Comparison of ENCODE assay signal across 15 mouse cellular contexts in genomic region chr10:95368151-95368550, GRCm38 (mm10).
"Had no signal": no experiment of that assay in that cellular context is flagged by ENCODE, and none has a peak within 500 bp of the region (broad histone marks: within the 10 kb centered on the region; RNA-seq: fewer than 3 reads in every experiment).

No protein-coding gene starts in this region.

- H3K4me2 ChIP-seq: neural tube, embryonic 12.5 days; neural tube, embryonic 13.5 days; neural tube, embryonic 15.5 days; stomach, embryonic 15.5 days had no signal

- DNase-seq: retina, postnatal 1 day; right cerebral cortex, adult 18-20 months; right cerebral cortex, postnatal 14 days; right cerebral cortex, postnatal 25 days; right cerebral cortex, postnatal 4 days; thymus, adult 18-20 months; thymus, adult 2 months; thymus, postnatal 14 days; thymus, postnatal 25 days; thymus, postnatal 4 days had no signal

- H3K9ac ChIP-seq: neural tube, embryonic 12.5 days; neural tube, embryonic 13.5 days; neural tube, embryonic 15.5 days; stomach, embryonic 15.5 days had no signal

- H3K27me3 ChIP-seq: neural tube, embryonic 12.5 days; neural tube, embryonic 13.5 days; neural tube, embryonic 15.5 days; stomach, embryonic 15.5 days had no signal

- H3K36me3 ChIP-seq: neural tube, embryonic 12.5 days; neural tube, embryonic 13.5 days; neural tube, embryonic 15.5 days; stomach, embryonic 15.5 days had no signal

- H3K4me1 ChIP-seq: neural tube, embryonic 12.5 days; neural tube, embryonic 13.5 days; neural tube, embryonic 15.5 days; stomach, embryonic 15.5 days had no signal

- H3K27ac ChIP-seq: neural tube, embryonic 12.5 days; neural tube, embryonic 13.5 days; neural tube, embryonic 15.5 days; stomach, embryonic 15.5 days; stomach, postnatal 0 days had no signal

- H3K9me3 ChIP-seq: neural tube, embryonic 13.5 days; neural tube, embryonic 15.5 days; stomach, embryonic 15.5 days had no signal

- H3K4me3 ChIP-seq: neural tube, embryonic 12.5 days; neural tube, embryonic 13.5 days; neural tube, embryonic 15.5 days; stomach, embryonic 15.5 days had no signal
